Mouse (Mus musculus) kidney, postnatal 0 days (tissue): ENCODE results near the gene Rps5. TPM values are rescaled to one million over a fixed set of nuclear protein-coding genes. Genes with fewer than 3 reads are reported as not detected.
A peak's percentile ranks its signal among the peaks of the same experiment; 100 is the strongest.
"Not testable (repeated sequence)": the region's sequence is repeated elsewhere in the genome, so short reads cannot be mapped to it uniquely, and the experiment has no call there.

Source experiments
- ATAC-seq: fragments of 200-750 bp; cut with Nextera tagmentation; replicated peaks from 2 replicates; pipeline ENCODE4 v1.8.0; 2017; ENCODE audit warnings: low read depth, moderate number of reproducible peaks, moderate TSS enrichment, moderate library complexity; ENCODE audit not compliant: low FRiP score
- DNase-seq: peaks from one replicate; pipeline ENCODE4 v3.0.0-alpha.2; 2016; ENCODE audit warnings: low spot score
- H3K27ac ChIP-seq: fragments of 300-500 bp; sonication (generic); 2 replicates; pipeline ENCODE4 v1.5.1; 2014; ENCODE audit warnings: mild to moderate bottlenecking
- H3K27me3 ChIP-seq: fragments of 300-500 bp; sonication (generic); 2 replicates; pipeline ENCODE4 v1.6.1; 2014; ENCODE audit warnings: low read length, mixed read lengths; ENCODE audit not compliant: insufficient read depth
- H3K36me3 ChIP-seq: fragments of 300-500 bp; sonication (generic); 2 replicates; pipeline ENCODE4 v1.6.1; 2014; ENCODE audit warnings: low read length, mixed read lengths; ENCODE audit not compliant: insufficient read depth
- H3K4me1 ChIP-seq: fragments of 300-500 bp; sonication (generic); replicated peaks from 2 replicates; pipeline ENCODE4 v1.6.1; 2014; ENCODE audit warnings: antibody characterized with exemption, low read length, mixed read lengths; ENCODE audit not compliant: insufficient read depth
- H3K4me2 ChIP-seq: fragments of 300-500 bp; sonication (generic); 2 replicates; pipeline ENCODE4 v1.6.1; 2014; ENCODE audit warnings: mild to moderate bottlenecking, low read length, moderate library complexity, mixed read lengths
- H3K4me3 ChIP-seq: fragments of 300-500 bp; sonication (generic); replicated peaks from 2 replicates; pipeline ENCODE4 v1.5.1; 2014; ENCODE audit warnings: low read depth, low read length
- H3K9ac ChIP-seq: fragments of 300-500 bp; sonication (generic); 2 replicates; pipeline ENCODE4 v1.6.1; 2014; ENCODE audit warnings: low read depth, low read length
- H3K9me3 ChIP-seq: fragments of 300-500 bp; sonication (generic); replicated peaks from 2 replicates; pipeline ENCODE4 v1.6.1; 2016; ENCODE audit warnings: low read length, inconsistent platforms, mixed read lengths
- CTCF ChIP-seq: IDR thresholded peaks from 2 replicates; pipeline ENCODE4 v1.5.1; 2016; ENCODE audit warnings: antibody characterized with exemption, low read depth, mild to moderate bottlenecking, moderate library complexity
- WGBS: fragments of 180-500 bp; shearing (Covaris S2); extraction: QIAGEN DNeasy Blood & Tissue Kit; methylation state at CpG from one replicate; pipeline ENCODE4 v1.1.7; 2014; 5-methylcytosine and 5-hydroxymethylcytosine counted together
- polyA plus RNA-seq: library from polyadenylated mRNA; unstranded; fragments of >200 nt; fragmentation: Nextera tagmentation; extraction: Ambion mirVana; gene quantifications from 2 replicates; pipeline ENCODE4 v1.2.1, GENCODE M21; 2015

The Rps5 gene
- polyA plus RNA-seq, 1 experiment from 2014 or later = 1,143 TPM

GRCm38 (mm10) chr7:12927191-12927680 is 5.1 kb downstream of the Rps5 start, which contains the start of gene Rnf225:
Gene Rnf225 (plus strand): TSS chr7:12927416.
- Histone ChIP-seq H3K36me3 (peaks cover 37% of the 10 kb centered on the region), H3K4me1 (peaks cover 8% of the 10 kb centered on the region), H3K4me3 (peak within 1 kb of the TSS; percentile 27), H3K4me2 (peak within 1 kb of the TSS; percentile 62), H3K27ac (no peak within 1 kb of the TSS), H3K27me3 (no peaks in the 10 kb centered on the region), H3K9ac (peak within 1 kb of the TSS; percentile 39; the same call in 1 of the 2 replicates), H3K9me3 (no peaks in the 10 kb centered on the region)
- WGBS = 17% methylated on average over 8 of the region's 8 CpGs
- DNase-seq (peak; percentile 22), ATAC-seq (peak; percentile 30)
- no peak for TF ChIP-seq CTCF

GRCm38 (mm10) chr7:12927693-12928589 is 5.9 kb downstream of the Rps5 start:
- ATAC-seq (peak; percentile 35; the same call in 1 of the 2 replicates), DNase-seq (peak; percentile 28)
- H3K4me1 ChIP-seq = peaks cover 5% of the 10 kb centered on the region
- TF ChIP-seq CTCF = no peak
- peak overlapping the region; percentile 27 for H3K4me3 ChIP-seq
- H3K9ac ChIP-seq = peak overlapping the region; percentile 39; the same call in 1 of the 2 replicates
- 3% methylated on average over 55 of the region's 65 CpGs for WGBS
- no peak overlapping the region for H3K27ac ChIP-seq
- H3K4me2 ChIP-seq = peak overlapping the region; percentile 62
- H3K27me3 ChIP-seq = no peaks in the 10 kb centered on the region
- H3K9me3 ChIP-seq = no peaks in the 10 kb centered on the region
- peaks cover 37% of the 10 kb centered on the region for H3K36me3 ChIP-seq

- no peak for TF ChIP-seq CTCF
- no peak for DNase-seq
- Histone ChIP-seq H3K4me1 (no peaks in the 10 kb centered on the region), H3K4me2 (no peak overlapping the region), H3K9me3 (no peaks in the 10 kb centered on the region), H3K9ac (no peak overlapping the region), H3K27ac (no peak overlapping the region), H3K4me3 (no peak overlapping the region), H3K36me3 (no peaks in the 10 kb centered on the region), H3K27me3 (no peaks in the 10 kb centered on the region)
- no peak for ATAC-seq
- 82% methylated on average over 4 of the region's 4 CpGs for WGBS
Measured at GRCm38 (mm10) chr7:12933615-12934140, 11.6 kb downstream of the Rps5 start.

GRCm38 (mm10) chr7:12934808-12935207 is 12.7 kb downstream of the Rps5 start:
- Histone ChIP-seq H3K4me2 (no peak overlapping the region), H3K27me3 (no peaks in the 10 kb centered on the region), H3K27ac (no peak overlapping the region), H3K4me3 (no peak overlapping the region), H3K36me3 (no peaks in the 10 kb centered on the region), H3K4me1 (no peaks in the 10 kb centered on the region), H3K9me3 (no peaks in the 10 kb centered on the region), H3K9ac (no peak overlapping the region)
- no peak for TF ChIP-seq CTCF
- DNase-seq = no peak
- ATAC-seq = no peak
- WGBS = 69% methylated on average over 3 of the region's 3 CpGs

- H3K9me3 ChIP-seq, H3K9ac ChIP-seq, H3K4me2 ChIP-seq, H3K27me3 ChIP-seq, H3K27ac ChIP-seq, ATAC-seq, H3K36me3 ChIP-seq, H3K4me1 ChIP-seq, H3K4me3 ChIP-seq, DNase-seq: not testable (repeated sequence)
- WGBS = 97% methylated on average over 4 of the region's 4 CpGs
Measured at GRCm38 (mm10) chr7:12937254-12937803, 15.2 kb downstream of the Rps5 start.

- Histone ChIP-seq H3K4me2 (no peak overlapping the region), H3K9me3 (no peaks in the 10 kb centered on the region), H3K4me3 (no peak overlapping the region), H3K9ac (no peak overlapping the region), H3K36me3 (no peaks in the 10 kb centered on the region), H3K4me1 (no peaks in the 10 kb centered on the region), H3K27me3 (no peaks in the 10 kb centered on the region), H3K27ac (no peak overlapping the region)
- TF ChIP-seq CTCF = no peak
- 83% methylated on average over 4 of the region's 4 CpGs for WGBS
- ATAC-seq (no peak), DNase-seq (no peak)
Measured at GRCm38 (mm10) chr7:12940599-12940998, 18.5 kb downstream of the Rps5 start.
